Mouse (Mus musculus) liver, embryonic 13.5 days (tissue): ENCODE results near the gene Ier2. TPM values are rescaled to one million over a fixed set of nuclear protein-coding genes. Genes with fewer than 3 reads are reported as not detected.

Source experiments
- ATAC-seq: fragments of 200-750 bp; cut with Nextera tagmentation; 2 replicates; pipeline ENCODE4 v1.8.0; 2017; ENCODE audit warnings: low read depth, mild to moderate bottlenecking, moderate number of reproducible peaks, moderate library complexity
- DNase-seq: peaks from one replicate; pipeline ENCODE4 v3.0.0; 2022
- H3K27ac ChIP-seq: fragments of 300-500 bp; sonication (generic); 2 replicates; pipeline ENCODE4 v1.5.1; 2015; ENCODE audit warnings: moderate library complexity, mild to moderate bottlenecking, inconsistent platforms
- H3K27me3 ChIP-seq: fragments of 300-500 bp; sonication (generic); 2 replicates; pipeline ENCODE4 v1.6.1; 2015; ENCODE audit warnings: mild to moderate bottlenecking, inconsistent platforms
- H3K36me3 ChIP-seq: fragments of 300-500 bp; sonication (generic); 2 replicates; pipeline ENCODE4 v1.6.1; 2015; ENCODE audit warnings: mild to moderate bottlenecking, inconsistent platforms
- H3K4me1 ChIP-seq: fragments of 300-500 bp; sonication (generic); replicated peaks from 2 replicates; pipeline ENCODE4 v1.6.1; 2015; ENCODE audit warnings: inconsistent platforms
- H3K4me2 ChIP-seq: fragments of 300-500 bp; sonication (generic); 2 replicates; pipeline ENCODE4 v1.6.1; 2015; ENCODE audit warnings: inconsistent platforms, mild to moderate bottlenecking, moderate library complexity
- H3K4me3 ChIP-seq: fragments of 300-500 bp; sonication (generic); replicated peaks from 2 replicates; pipeline ENCODE4 v1.5.1; 2015; ENCODE audit warnings: mild to moderate bottlenecking, inconsistent platforms
- H3K9ac ChIP-seq: fragments of 300-500 bp; sonication (generic); 2 replicates; pipeline ENCODE4 v1.6.1; 2015; ENCODE audit warnings: mild to moderate bottlenecking, inconsistent platforms
- H3K9me3 ChIP-seq: fragments of 300-500 bp; sonication (generic); replicated peaks from 2 replicates; pipeline ENCODE4 v1.6.1; 2016; ENCODE audit warnings: inconsistent platforms
- WGBS: fragments of 180-500 bp; shearing (Covaris S2); methylation state at CpG from one replicate; pipeline ENCODE4 v1.1.7; 2015; ENCODE audit not compliant: insufficient replicate concordance; 5-methylcytosine and 5-hydroxymethylcytosine counted together
- polyA plus RNA-seq: library from polyadenylated mRNA; unstranded; fragments of >200 nt; fragmentation: Nextera tagmentation; extraction: Ambion mirVana; gene quantifications from 2 replicates; pipeline ENCODE4 v1.2.1, GENCODE M21; 2015

The Ier2 gene
- polyA plus RNA-seq, result 20.5 and 24.1 TPM in 2 replicates

GRCm38 (mm10) chr8:84662581-84663065, at the start of gene Ier2:
Ier2 (minus strand) TSS chr8:84662852.
- WGBS, result under 1% methylated on average over 27 of the region's 27 CpGs
- Histone ChIP-seq H3K4me1 (peaks cover 81% of the 10 kb centered on the region), H3K4me3 (peak within 1 kb of the TSS; percentile 81), H3K36me3 (no peaks in the 10 kb centered on the region), H3K4me2 (peak within 1 kb of the TSS; percentile 99), H3K27me3 (no peaks in the 10 kb centered on the region), H3K9ac (peak within 1 kb of the TSS; percentile 93), H3K9me3 (no peaks in the 10 kb centered on the region), H3K27ac (peak within 1 kb of the TSS; percentile 98)
- peak; percentile 93 for DNase-seq
- peak; percentile 63 for ATAC-seq

GRCm38 (mm10) chr8:84711933-84712758, 49.5 kb upstream of the Ier2 start:
- H3K4me2 ChIP-seq, result no peak overlapping the region
- H3K27ac ChIP-seq, result peak overlapping the region; percentile 58
- H3K36me3 ChIP-seq, result no peaks in the 10 kb centered on the region
- H3K4me1 ChIP-seq, result peaks cover 64% of the 10 kb centered on the region
- ATAC-seq, result no peak
- H3K4me3 ChIP-seq, result no peak overlapping the region
- WGBS, result 47% methylated on average over 11 of the region's 11 CpGs
- H3K27me3 ChIP-seq, result peaks cover 63% of the 10 kb centered on the region
- H3K9me3 ChIP-seq, result no peaks in the 10 kb centered on the region
- no peak for DNase-seq
- peak overlapping the region; percentile 33; the same call in 1 of the 2 replicates for H3K9ac ChIP-seq

- DNase-seq (no peak), ATAC-seq (no peak)
- peaks cover 72% of the 10 kb centered on the region for H3K4me1 ChIP-seq
- no peak overlapping the region for H3K4me2 ChIP-seq
- peak overlapping the region; percentile 58; the same call in 1 of the 2 replicates for H3K27ac ChIP-seq
- H3K9ac ChIP-seq, result 0 out of 2 replicates have a peak overlapping the region, but pooled peaks have one; percentile 23
- 76% methylated on average over 3 of the region's 3 CpGs for WGBS
- no peaks in the 10 kb centered on the region for H3K9me3 ChIP-seq
- H3K27me3 ChIP-seq, result peaks cover 65% of the 10 kb centered on the region
- H3K4me3 ChIP-seq, result no peak overlapping the region
- H3K36me3 ChIP-seq, result no peaks in the 10 kb centered on the region
Measured at GRCm38 (mm10) chr8:84711312-84711711, 48.7 kb upstream of the Ier2 start.

- H3K36me3 ChIP-seq, result no peaks in the 10 kb centered on the region
- H3K27ac ChIP-seq, result peak overlapping the region; percentile 66
- H3K4me2 ChIP-seq, result no peak overlapping the region
- H3K9me3 ChIP-seq, result no peaks in the 10 kb centered on the region
- no peak overlapping the region for H3K9ac ChIP-seq
- DNase-seq, result no peak
- H3K4me1 ChIP-seq, result peaks cover 78% of the 10 kb centered on the region
- ATAC-seq, result no peak
- WGBS, result 89% methylated on average over 1 of the region's 1 CpGs
- peaks cover 62% of the 10 kb centered on the region for H3K27me3 ChIP-seq
- no peak overlapping the region for H3K4me3 ChIP-seq
Measured at GRCm38 (mm10) chr8:84709931-84710330, 47.3 kb upstream of the Ier2 start.

GRCm38 (mm10) chr8:84708774-84709475, 46.3 kb upstream of the Ier2 start:
- no peak overlapping the region for H3K4me3 ChIP-seq

GRCm38 (mm10) chr8:84708071-84708541, 45.5 kb upstream of the Ier2 start:
- DNase-seq (no peak), ATAC-seq (no peak)
- H3K27me3 ChIP-seq, result peaks cover 44% of the 10 kb centered on the region
- peak overlapping the region; percentile 98 for H3K27ac ChIP-seq
- H3K4me3 ChIP-seq, result peak overlapping the region; percentile 88
- peaks cover 14% of the 10 kb centered on the region for H3K36me3 ChIP-seq
- H3K4me2 ChIP-seq, result peak overlapping the region; percentile 95
- peak overlapping the region; percentile 98 for H3K9ac ChIP-seq
- WGBS, result 6% methylated on average over 15 of the region's 15 CpGs
- no peaks in the 10 kb centered on the region for H3K9me3 ChIP-seq
- H3K4me1 ChIP-seq, result peaks cover 81% of the 10 kb centered on the region

More at GRCm38 (mm10) chr8:84708774-84709475, 46.3 kb upstream of the Ier2 start:
- 0 out of 2 replicates have a peak overlapping the region, but pooled peaks have one; percentile 66 for H3K27ac ChIP-seq
- no peaks in the 10 kb centered on the region for H3K9me3 ChIP-seq
- H3K4me1 ChIP-seq, result peaks cover 80% of the 10 kb centered on the region
- peak overlapping the region; percentile 98; the same call in 1 of the 2 replicates for H3K9ac ChIP-seq
- peak overlapping the region; percentile 95 for H3K4me2 ChIP-seq
- ATAC-seq (peak; percentile 41), DNase-seq (peak; percentile 82)
- H3K36me3 ChIP-seq, result peaks cover 5% of the 10 kb centered on the region
- H3K27me3 ChIP-seq, result peaks cover 52% of the 10 kb centered on the region
- 17% methylated on average over 12 of the region's 12 CpGs for WGBS

- Histone ChIP-seq H3K27me3 (peaks cover 42% of the 10 kb centered on the region), H3K9ac (peak overlapping the region; percentile 98), H3K27ac (peak overlapping the region; percentile 98), H3K4me3 (peak overlapping the region; percentile 88), H3K9me3 (no peaks in the 10 kb centered on the region), H3K4me1 (peaks cover 77% of the 10 kb centered on the region), H3K36me3 (peaks cover 21% of the 10 kb centered on the region), H3K4me2 (peak overlapping the region; percentile 95)
- WGBS, result 4% methylated on average over 22 of the region's 22 CpGs
- ATAC-seq, result peak; percentile 33
- DNase-seq, result peak; percentile 81
Measured at GRCm38 (mm10) chr8:84707267-84707883, 44.7 kb upstream of the Ier2 start.

GRCm38 (mm10) chr8:84706610-84707266, 44.1 kb upstream of the Ier2 start:
- no peaks in the 10 kb centered on the region for H3K9me3 ChIP-seq
- WGBS, result under 1% methylated on average over 43 of the region's 45 CpGs
- peaks cover 70% of the 10 kb centered on the region for H3K4me1 ChIP-seq
- peaks cover 22% of the 10 kb centered on the region for H3K36me3 ChIP-seq
- peak overlapping the region; percentile 95 for H3K4me2 ChIP-seq
- peak overlapping the region; percentile 98 for H3K27ac ChIP-seq
- DNase-seq (peak; percentile 48), ATAC-seq (no peak)
- H3K27me3 ChIP-seq, result peaks cover 35% of the 10 kb centered on the region
- peak overlapping the region; percentile 88 for H3K4me3 ChIP-seq
- peak overlapping the region; percentile 98 for H3K9ac ChIP-seq

- H3K9ac ChIP-seq, result peak overlapping the region; percentile 98
- no peak for DNase-seq
- ATAC-seq, result no peak
- H3K4me3 ChIP-seq, result peak overlapping the region; percentile 88
- no peaks in the 10 kb centered on the region for H3K9me3 ChIP-seq
- peak overlapping the region; percentile 98 for H3K27ac ChIP-seq
- peaks cover 22% of the 10 kb centered on the region for H3K36me3 ChIP-seq
- peaks cover 27% of the 10 kb centered on the region for H3K27me3 ChIP-seq
- peak overlapping the region; percentile 95 for H3K4me2 ChIP-seq
- under 1% methylated on average over 12 of the region's 12 CpGs for WGBS
- H3K4me1 ChIP-seq, result peaks cover 71% of the 10 kb centered on the region
Measured at GRCm38 (mm10) chr8:84705960-84706359, 43.3 kb upstream of the Ier2 start.
